Mouse (Mus musculus): ENCODE measurements around the gene Arhgap45. TPM values are rescaled to one million over a fixed set of nuclear protein-coding genes. Genes with fewer than 3 reads are reported as not detected.
"Not testable (repeated sequence)": the region's sequence is repeated elsewhere in the genome, so short reads cannot be mapped to it uniquely, and the experiment has no call there.

Arhgap45 gene
- polyA plus RNA-seq, 1 experiment from 2014 or later = 1.2 TPM

GRCm38 (mm10) chr10:80027681-80028520 is 11.4 kb downstream of the Arhgap45 start:
- no peaks in the 10 kb centered on the region for H3K36me3 ChIP-seq (ENCODE audit: poor library complexity, severe bottlenecking)
- no peak overlapping the region for H3K9ac ChIP-seq
- no peaks in the 10 kb centered on the region for H3K4me1 ChIP-seq
- H3K9me3 ChIP-seq (replicated peaks) = no peaks in the 10 kb centered on the region
- no peaks in the 10 kb centered on the region for H3K27me3 ChIP-seq
- WGBS = 71% methylated on average over 20 of the region's 20 CpGs
- no peak for ATAC-seq
- H3K4me2 ChIP-seq = no peak overlapping the region
- H3K4me3 ChIP-seq = no peak overlapping the region
- no peak overlapping the region for H3K27ac ChIP-seq

GRCm38 (mm10) chr10:80028521-80028846 is 12.0 kb downstream of the Arhgap45 start:
- H3K4me1 ChIP-seq = no peaks in the 10 kb centered on the region
- no peaks in the 10 kb centered on the region for H3K27me3 ChIP-seq
- 92% methylated on average over 13 of the region's 13 CpGs for WGBS
- no peak overlapping the region for H3K4me2 ChIP-seq
- no peak for ATAC-seq
- H3K36me3 ChIP-seq (ENCODE audit: poor library complexity, severe bottlenecking) = no peaks in the 10 kb centered on the region
- no peaks in the 10 kb centered on the region for H3K9me3 ChIP-seq (replicated peaks)
- H3K9ac ChIP-seq = no peak overlapping the region
- no peak overlapping the region for H3K4me3 ChIP-seq
- H3K27ac ChIP-seq = no peak overlapping the region

DNA sequence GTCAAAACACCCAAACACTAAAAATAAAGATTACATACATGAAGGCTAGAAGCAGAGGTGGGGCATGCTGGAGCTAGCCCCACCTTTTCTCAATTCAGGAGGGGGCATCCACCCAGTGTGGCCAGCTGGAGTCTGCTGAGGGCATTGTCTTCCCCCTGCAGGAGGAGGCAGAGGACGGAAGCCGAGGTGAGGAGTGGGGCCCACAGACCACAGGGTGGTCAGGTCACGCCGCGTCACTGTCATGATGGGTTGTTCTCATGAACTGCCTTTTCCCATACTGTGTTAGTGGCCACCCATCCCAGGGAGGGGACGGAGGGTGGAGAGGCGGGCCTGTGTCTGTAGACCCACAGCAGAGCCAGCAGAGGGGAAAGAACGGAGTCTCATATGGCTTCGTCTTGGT is 13.7 kb downstream of the Arhgap45 start:
- no peak overlapping the region for H3K4me2 ChIP-seq
- H3K9ac ChIP-seq = no peak overlapping the region
- no peaks in the 10 kb centered on the region for H3K4me1 ChIP-seq
- H3K4me3 ChIP-seq = no peak overlapping the region
- H3K27me3 ChIP-seq = no peaks in the 10 kb centered on the region
- no peak for ATAC-seq
- WGBS = 83% methylated on average over 9 of the region's 9 CpGs
- no peak overlapping the region for H3K27ac ChIP-seq
- H3K9me3 ChIP-seq (replicated peaks) = no peaks in the 10 kb centered on the region
- H3K36me3 ChIP-seq (ENCODE audit: poor library complexity, severe bottlenecking) = peaks cover 9% of the 10 kb centered on the region

GRCm38 (mm10) chr10:80030736-80031135 is 14.3 kb downstream of the Arhgap45 start:
- Histone ChIP-seq H3K4me3 (no peak overlapping the region), H3K27ac (no peak overlapping the region), H3K36me3 (ENCODE audit: poor library complexity, severe bottlenecking) (peaks cover 14% of the 10 kb centered on the region), H3K9ac (0 out of 2 replicates have a peak overlapping the region, but pooled peaks have one; percentile 12), H3K4me2 (no peak overlapping the region), H3K4me1 (no peaks in the 10 kb centered on the region), H3K27me3 (no peaks in the 10 kb centered on the region), H3K9me3 (replicated peaks) (no peaks in the 10 kb centered on the region)
- no peak for ATAC-seq
- WGBS = 85% methylated on average over 17 of the region's 17 CpGs

DNA sequence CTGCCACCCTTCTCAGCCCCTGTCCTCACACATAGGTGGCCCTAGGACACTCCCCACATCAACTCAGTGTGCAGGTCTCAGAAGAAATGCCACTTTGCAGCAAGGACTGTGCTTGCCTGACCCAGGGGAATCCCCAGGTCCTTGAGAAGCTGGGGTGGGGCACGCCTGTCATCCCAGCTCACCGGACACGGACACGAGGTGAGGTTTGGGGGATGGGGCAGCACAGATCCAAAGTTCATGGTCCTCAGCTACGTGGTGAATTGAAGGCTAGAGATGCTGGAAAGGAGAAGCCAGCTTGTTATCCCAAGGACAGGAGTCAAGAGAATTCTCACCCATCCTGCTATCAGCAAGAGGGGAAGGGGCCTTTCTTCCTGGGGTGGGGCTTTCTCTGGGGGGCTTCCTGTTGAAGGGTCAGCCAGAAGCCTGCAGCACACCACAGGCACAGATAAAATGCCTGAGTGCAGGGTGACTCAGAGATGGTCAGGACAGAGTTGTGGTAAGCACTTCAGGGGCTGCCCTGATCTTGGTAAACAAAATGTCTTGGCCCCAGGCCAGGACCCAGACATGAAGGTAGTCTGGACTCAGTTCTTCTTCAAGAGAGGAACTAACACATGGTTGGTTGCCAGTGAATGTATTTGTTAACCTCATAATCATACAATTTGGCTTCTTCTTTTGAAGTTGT is 16.5 kb downstream of the Arhgap45 start:
- WGBS = 72% methylated on average over 5 of the region's 5 CpGs
- no peak overlapping the region for H3K27ac ChIP-seq

GRCm38 (mm10) chr10:80033511-80034391 is 17.3 kb downstream of the Arhgap45 start:
- H3K9ac ChIP-seq = no peak overlapping the region
- H3K9me3 ChIP-seq (replicated peaks) = no peaks in the 10 kb centered on the region
- peaks cover 10% of the 10 kb centered on the region for H3K4me1 ChIP-seq
- peaks cover 43% of the 10 kb centered on the region for H3K36me3 ChIP-seq (ENCODE audit: poor library complexity, severe bottlenecking)
- WGBS = 51% methylated on average over 9 of the region's 9 CpGs
- H3K4me2 ChIP-seq = no peak overlapping the region
- H3K4me3 ChIP-seq = no peak overlapping the region
- H3K27ac ChIP-seq = no peak overlapping the region
- ATAC-seq = no peak
- no peaks in the 10 kb centered on the region for H3K27me3 ChIP-seq

More for the DNA sequence above, 16.5 kb downstream of the Arhgap45 start:
- H3K4me1 ChIP-seq = peaks cover 2% of the 10 kb centered on the region
- no peaks in the 10 kb centered on the region for H3K27me3 ChIP-seq
- no peak for ATAC-seq
- H3K9me3 ChIP-seq (replicated peaks) = no peaks in the 10 kb centered on the region
- H3K36me3 ChIP-seq (ENCODE audit: poor library complexity, severe bottlenecking) = peaks cover 36% of the 10 kb centered on the region
- no peak overlapping the region for H3K4me2 ChIP-seq
- H3K9ac ChIP-seq = no peak overlapping the region
- no peak overlapping the region for H3K4me3 ChIP-seq

GRCm38 (mm10) chr10:80035148-80035547 is 18.7 kb downstream of the Arhgap45 start:
- Histone ChIP-seq H3K27ac (no peak overlapping the region), H3K4me3 (no peak overlapping the region), H3K4me1 (peaks cover 13% of the 10 kb centered on the region), H3K27me3 (no peaks in the 10 kb centered on the region), H3K4me2 (no peak overlapping the region), H3K9ac (no peak overlapping the region), H3K36me3 (ENCODE audit: poor library complexity, severe bottlenecking) (peaks cover 43% of the 10 kb centered on the region), H3K9me3 (replicated peaks) (no peaks in the 10 kb centered on the region)
- WGBS = 80% methylated on average over 8 of the region's 8 CpGs
- ATAC-seq = no peak

DNA sequence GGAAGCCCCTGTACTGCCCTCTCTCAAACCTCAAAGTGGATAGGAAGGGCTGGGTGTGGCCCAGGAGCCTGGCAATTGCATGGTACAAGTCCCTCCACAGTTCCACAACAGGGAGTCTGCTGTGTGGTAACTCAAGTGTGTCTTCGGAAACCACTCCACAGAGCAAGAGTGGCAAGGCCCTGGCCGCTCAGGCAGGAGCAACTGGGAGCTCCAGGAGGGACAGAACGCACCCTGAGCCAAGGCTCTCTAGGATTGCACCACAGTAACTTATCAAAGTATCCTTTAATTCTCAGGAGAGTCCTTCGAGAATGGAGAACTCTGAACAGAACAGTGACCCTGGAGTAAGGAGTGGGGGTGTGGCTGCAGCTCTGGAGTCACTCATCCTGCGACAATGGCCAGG is 19.2 kb downstream of the Arhgap45 start:
- Histone ChIP-seq H3K27ac (no peak overlapping the region), H3K9me3 (replicated peaks) (no peaks in the 10 kb centered on the region), H3K4me1 (peaks cover 13% of the 10 kb centered on the region), H3K27me3 (no peaks in the 10 kb centered on the region), H3K9ac (no peak overlapping the region), H3K36me3 (ENCODE audit: poor library complexity, severe bottlenecking) (peaks cover 43% of the 10 kb centered on the region), H3K4me2 (no peak overlapping the region), H3K4me3 (no peak overlapping the region)
- ATAC-seq = no peak
- whole genome bisulfite sequencing = 98% methylated on average over 5 of the region's 5 CpGs

GRCm38 (mm10) chr10:80036832-80037231 is 20.4 kb downstream of the Arhgap45 start:
- Histone ChIP-seq H3K36me3 (ENCODE audit: poor library complexity, severe bottlenecking) (peaks cover 43% of the 10 kb centered on the region), H3K27ac (no peak overlapping the region), H3K4me3 (no peak overlapping the region), H3K27me3 (no peaks in the 10 kb centered on the region), H3K9ac (no peak overlapping the region), H3K4me2 (no peak overlapping the region), H3K9me3 (replicated peaks) (no peaks in the 10 kb centered on the region), H3K4me1 (peaks cover 13% of the 10 kb centered on the region)
- WGBS = 91% methylated on average over 13 of the region's 13 CpGs
- ATAC-seq = no peak

DNA sequence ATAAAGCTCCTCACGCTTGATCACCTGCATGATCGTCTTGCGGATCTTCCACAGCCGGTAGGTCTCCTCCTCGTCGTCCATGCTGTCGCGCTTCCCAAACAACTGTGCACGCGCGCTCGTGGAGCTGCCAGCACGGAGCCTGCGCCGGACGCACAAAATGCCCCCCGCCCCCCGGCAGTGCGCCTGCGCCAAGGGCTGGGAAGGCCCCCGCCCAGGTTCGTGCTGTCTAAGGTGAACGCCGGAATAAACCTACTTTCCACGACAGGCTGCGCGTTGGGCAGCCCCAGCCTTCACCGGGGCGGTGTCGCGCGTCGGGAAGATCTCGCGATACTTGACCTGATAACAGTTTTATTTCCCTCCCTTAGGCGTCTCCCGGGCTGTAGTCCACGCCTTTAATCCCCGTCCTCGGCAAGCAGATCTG is 23.1 kb downstream of the Arhgap45 start, which contains the start of gene Polr2e:
TSS of gene Polr2e (minus strand) at position 237 of the 421 bp plus-strand sequence.
- Histone ChIP-seq H3K9me3 (replicated peaks) (no peaks in the 10 kb centered on the region), H3K27ac (no peak within 1 kb of the TSS), H3K27me3 (no peaks in the 10 kb centered on the region), H3K9ac (peak within 1 kb of the TSS; percentile 86), H3K4me3 (peak within 1 kb of the TSS; percentile 86), H3K4me2 (peak within 1 kb of the TSS; percentile 88), H3K4me1 (peaks cover 13% of the 10 kb centered on the region), H3K36me3 (ENCODE audit: poor library complexity, severe bottlenecking) (peaks cover 40% of the 10 kb centered on the region)
- whole genome bisulfite sequencing = under 1% methylated on average over 40 of the region's 40 CpGs
- peak; percentile 99 for ATAC-seq

DNA sequence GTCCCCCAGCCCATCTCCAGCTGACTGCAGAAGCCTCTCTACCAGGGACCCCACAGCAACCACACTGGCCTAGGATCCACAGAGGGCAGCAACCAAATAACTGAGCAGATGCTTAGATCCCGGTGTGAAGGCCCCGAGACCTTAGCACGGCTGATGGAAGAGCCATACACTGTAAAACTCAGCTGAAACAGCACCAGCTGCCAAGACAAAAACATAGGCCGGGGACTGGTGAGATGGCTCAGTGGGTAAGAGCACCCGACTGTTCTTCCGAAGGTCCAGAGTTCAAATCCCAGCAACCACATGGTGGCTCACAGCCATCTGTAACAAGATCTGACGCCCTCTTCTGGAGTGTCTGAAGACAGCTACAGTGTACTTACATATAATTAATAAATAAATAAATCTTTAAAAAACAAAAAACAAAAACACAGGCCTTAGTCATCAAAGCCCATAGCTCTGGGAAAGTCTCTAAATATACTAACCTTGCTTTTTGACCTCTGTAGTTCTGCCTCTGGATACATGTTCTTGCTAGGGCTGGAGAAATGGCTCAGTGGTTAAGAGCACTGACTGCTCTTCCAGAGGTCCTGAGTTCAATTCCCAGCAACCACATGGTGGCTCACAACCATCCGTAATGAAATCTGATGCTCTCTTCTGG is 25.1 kb downstream of the Arhgap45 start:
- ATAC-seq; H3K27me3 ChIP-seq; H3K4me3 ChIP-seq; H3K4me2 ChIP-seq; H3K27ac ChIP-seq; H3K9me3 ChIP-seq (replicated peaks); H3K9ac ChIP-seq: not testable (repeated sequence)
- WGBS = 90% methylated on average over 8 of the region's 8 CpGs
- peaks cover 16% of the 10 kb centered on the region for H3K4me1 ChIP-seq
- H3K36me3 ChIP-seq (ENCODE audit: poor library complexity, severe bottlenecking) = peaks cover 21% of the 10 kb centered on the region

All from forebrain, embryonic 13.5 days (tissue).